Mouse (Mus musculus) naive thymus-derived CD4-positive, alpha-beta T cell, adult 2 months (primary cell): Measurements from ENCODE around the gene Slc6a1.

ENCODE experiments used
- DNase-seq: peaks from one replicate; pipeline ENCODE4 v3.0.0-alpha.2; 2011; ENCODE audit warnings: low read depth

Slc6a1 gene

DNA sequence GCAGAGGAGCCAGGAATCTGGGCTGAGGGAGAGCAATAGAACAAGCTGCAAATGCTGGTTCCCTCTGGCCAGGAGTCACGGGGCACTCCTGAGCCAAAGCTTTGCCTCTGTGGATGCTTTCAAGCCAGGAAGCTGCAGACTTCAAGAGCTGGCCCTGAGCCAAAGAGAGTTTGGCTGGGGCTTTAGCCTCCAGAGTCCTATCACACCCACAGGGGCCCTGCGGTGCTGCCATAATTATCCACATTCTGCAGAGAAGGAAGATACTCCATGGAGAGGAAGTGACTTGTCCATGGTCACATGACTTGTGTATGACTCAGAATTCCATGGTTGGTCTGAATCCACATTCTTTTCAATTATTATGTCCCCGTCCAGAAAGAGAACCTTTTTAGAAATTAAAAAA lies 75.7 kb downstream of the Slc6a1 start:
- DNase-seq: no peak

- no peak for DNase-seq
These were observed 79.9 kb downstream of the Slc6a1 start for GRCm38 (mm10) chr6:114362355-114362754.

DNA sequence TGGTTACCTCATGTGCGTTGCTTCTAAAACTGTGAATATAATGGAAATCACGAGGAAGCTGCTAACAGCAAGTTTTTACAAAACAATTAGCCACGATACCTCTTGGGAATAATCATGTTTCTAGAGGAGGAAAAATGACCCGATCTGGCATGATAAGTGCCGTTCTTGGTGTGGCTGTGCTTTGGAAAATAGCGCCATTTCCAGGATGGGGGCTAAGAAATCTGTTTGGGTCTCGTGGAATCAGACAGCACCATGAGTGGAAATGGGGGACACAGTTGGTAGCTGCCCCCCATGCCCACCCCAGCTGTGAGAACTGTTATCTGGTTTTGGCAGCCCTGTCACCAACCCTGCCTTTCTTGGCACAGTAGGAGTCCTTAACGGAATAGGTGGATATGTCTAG lies 81.3 kb downstream of the Slc6a1 start:
- DNase-seq: no peak

DNA sequence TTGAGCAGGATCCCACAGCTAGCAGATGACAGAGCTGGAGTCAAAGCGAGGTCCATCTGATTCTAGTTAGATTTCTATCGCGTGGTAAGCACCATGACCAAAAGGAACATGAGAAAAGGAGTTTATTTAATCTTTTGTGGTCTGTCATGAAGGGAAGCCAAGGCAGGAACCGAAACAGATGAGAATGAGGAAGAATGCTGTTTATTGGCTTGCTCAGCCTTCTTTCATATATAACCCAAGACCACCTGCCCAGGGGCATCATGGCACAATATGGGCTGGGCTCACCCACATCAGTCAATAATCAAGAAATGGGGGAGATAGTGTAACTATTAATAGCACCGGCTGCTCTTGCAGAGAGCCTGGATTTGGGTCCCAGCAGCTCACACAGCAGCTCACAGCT lies 82.3 kb downstream of the Slc6a1 start:
- no peak for DNase-seq

DNA sequence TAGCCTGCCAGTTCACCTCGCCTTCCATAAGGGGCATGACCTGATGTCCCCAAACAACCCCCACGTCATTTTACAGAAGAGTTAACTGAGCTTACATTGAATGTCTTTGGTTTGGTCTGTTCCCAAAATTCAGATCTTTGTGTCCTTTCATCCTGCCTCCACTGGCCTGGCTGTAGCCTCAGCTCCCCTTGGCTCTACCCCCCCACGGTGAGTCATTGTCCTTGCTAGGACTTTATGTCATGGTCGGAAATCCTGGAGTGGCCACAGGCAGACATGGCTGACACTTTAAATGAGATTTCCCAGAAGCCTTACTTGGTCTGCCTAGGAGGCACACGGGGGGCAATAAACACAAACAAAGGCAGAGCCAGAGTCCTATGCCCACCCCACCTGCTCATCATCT lies 83.8 kb downstream of the Slc6a1 start:
- DNase-seq: no peak
